Mouse (Mus musculus) heart, embryonic 13.5 days (tissue): ENCODE data around the gene Itsn1. TPM values are rescaled to one million over a fixed set of nuclear protein-coding genes. Genes with fewer than 3 reads are reported as not detected.

Experiments used
- ATAC-seq: fragments of 200-750 bp; cut with Nextera tagmentation; 2 replicates; pipeline ENCODE4 v1.8.0; 2017; ENCODE audit warnings: moderate TSS enrichment; ENCODE audit not compliant: insufficient number of reproducible peaks, low FRiP score, low TSS enrichment; ENCODE audit errors: extremely low read depth
- H3K27ac ChIP-seq: fragments of 300-500 bp; sonication (generic); replicated peaks from 2 replicates; pipeline ENCODE4 v1.5.1; 2015; ENCODE audit warnings: moderate library complexity, mild to moderate bottlenecking, inconsistent platforms
- H3K27me3 ChIP-seq: fragments of 300-500 bp; sonication (generic); replicated peaks from 2 replicates; pipeline ENCODE4 v1.6.1; 2015; ENCODE audit warnings: mild to moderate bottlenecking, inconsistent platforms
- H3K36me3 ChIP-seq: fragments of 300-500 bp; sonication (generic); 2 replicates; pipeline ENCODE4 v1.6.1; 2015; ENCODE audit warnings: mild to moderate bottlenecking, inconsistent platforms
- H3K4me1 ChIP-seq: fragments of 300-500 bp; sonication (generic); 2 replicates; pipeline ENCODE4 v1.6.1; 2015; ENCODE audit warnings: inconsistent platforms
- H3K4me2 ChIP-seq: fragments of 300-500 bp; sonication (generic); 2 replicates; pipeline ENCODE4 v1.6.1; 2015; ENCODE audit warnings: inconsistent platforms, mild to moderate bottlenecking, moderate library complexity
- H3K4me3 ChIP-seq: fragments of 300-500 bp; sonication (generic); 2 replicates; pipeline ENCODE4 v1.5.1; 2015; ENCODE audit warnings: moderate library complexity, mild to moderate bottlenecking, inconsistent platforms
- H3K9ac ChIP-seq: fragments of 300-500 bp; sonication (generic); 2 replicates; pipeline ENCODE4 v1.6.1; 2015; ENCODE audit warnings: inconsistent platforms, mild to moderate bottlenecking, moderate library complexity
- H3K9me3 ChIP-seq: fragments of 300-500 bp; sonication (generic); 2 replicates; pipeline ENCODE4 v1.6.1; 2016; ENCODE audit warnings: inconsistent platforms
- WGBS: fragments of 180-500 bp; shearing (Covaris S2); methylation state at CpG from one replicate; pipeline ENCODE4 v1.1.7; 2015; ENCODE audit warnings: mixed read lengths; 5-methylcytosine and 5-hydroxymethylcytosine counted together
- polyA plus RNA-seq: library from polyadenylated mRNA; unstranded; fragments of >200 nt; fragmentation: Nextera tagmentation; extraction: Ambion mirVana; gene quantifications from 2 replicates; pipeline ENCODE4 v1.2.1, GENCODE M21; 2015

Gene Itsn1
- polyA plus RNA-seq, 1 experiment from 2014 or later, result 19.5 TPM

DNA sequence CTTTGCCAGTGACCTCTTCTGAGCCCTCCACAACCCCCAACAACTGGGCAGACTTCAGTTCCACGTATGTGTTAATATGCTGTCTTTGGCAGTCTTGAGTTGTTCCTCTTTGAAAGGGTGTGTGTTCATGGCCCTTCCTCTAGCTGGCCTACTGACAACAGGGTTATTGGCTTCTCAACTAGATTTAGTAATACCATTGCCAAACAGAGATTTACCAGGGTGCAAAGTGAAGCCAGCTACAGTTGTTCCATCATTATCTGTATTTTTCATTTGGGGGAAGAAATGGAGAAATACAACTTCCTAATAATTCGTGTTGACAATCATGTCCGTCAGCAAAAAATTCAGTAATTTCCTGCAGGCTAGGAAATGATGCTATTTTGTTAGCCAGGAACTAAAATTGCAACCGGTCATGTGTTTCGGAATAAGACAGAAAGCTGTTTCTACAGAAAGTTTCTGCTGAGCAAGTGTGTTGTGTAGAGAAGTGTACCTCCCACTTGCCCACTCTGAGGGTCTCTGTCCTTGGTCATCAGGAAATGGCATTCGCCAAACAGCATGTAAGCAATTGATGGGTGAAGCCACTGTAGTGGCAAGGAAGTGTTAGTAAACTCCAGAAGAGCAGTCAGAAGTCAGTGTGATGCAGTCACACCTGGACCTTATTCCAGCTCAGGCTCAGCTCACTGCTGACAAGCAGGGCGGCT lies 120.0 kb downstream of the Itsn1 start:
- H3K27ac ChIP-seq, result no peak overlapping the region
- H3K4me1 ChIP-seq, result peaks cover 55% of the 10 kb centered on the region
- 89% methylated on average over 7 of the region's 7 CpGs for WGBS

DNA sequence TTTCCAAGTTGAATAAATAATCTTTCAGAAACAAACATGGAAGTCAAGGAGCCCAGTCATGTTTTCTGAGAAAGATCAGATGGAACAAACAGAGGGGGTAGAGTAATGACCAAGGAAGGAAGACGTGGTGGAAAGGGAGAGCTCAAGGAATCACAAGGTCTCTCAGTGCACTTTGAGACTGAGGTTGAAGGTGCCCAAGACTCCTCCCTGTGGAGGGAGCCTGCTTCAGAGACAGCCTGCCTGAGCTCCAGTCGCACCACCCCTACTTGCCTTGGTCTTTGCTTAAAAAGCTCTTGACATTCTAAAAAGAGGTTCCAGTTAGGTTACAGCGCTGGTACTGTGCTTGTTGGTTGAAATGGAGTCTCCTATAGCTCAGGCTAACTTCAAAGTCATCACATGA lies 121.1 kb downstream of the Itsn1 start:
- Histone ChIP-seq H3K4me2 (no peak overlapping the region), H3K27me3 (no peaks in the 10 kb centered on the region), H3K36me3 (peaks cover 74% of the 10 kb centered on the region), H3K9ac (no peak overlapping the region), H3K4me1 (peaks cover 48% of the 10 kb centered on the region), H3K4me3 (no peak overlapping the region), H3K9me3 (no peaks in the 10 kb centered on the region), H3K27ac (no peak overlapping the region)
- no peak for ATAC-seq
- 89% methylated on average over 3 of the region's 3 CpGs for WGBS

More for the DNA sequence above, 120.0 kb downstream of the Itsn1 start:
- Histone ChIP-seq H3K27me3 (no peaks in the 10 kb centered on the region), H3K4me3 (no peak overlapping the region), H3K4me2 (no peak overlapping the region), H3K9ac (no peak overlapping the region), H3K9me3 (no peaks in the 10 kb centered on the region), H3K36me3 (peaks cover 72% of the 10 kb centered on the region)
- no peak for ATAC-seq

DNA sequence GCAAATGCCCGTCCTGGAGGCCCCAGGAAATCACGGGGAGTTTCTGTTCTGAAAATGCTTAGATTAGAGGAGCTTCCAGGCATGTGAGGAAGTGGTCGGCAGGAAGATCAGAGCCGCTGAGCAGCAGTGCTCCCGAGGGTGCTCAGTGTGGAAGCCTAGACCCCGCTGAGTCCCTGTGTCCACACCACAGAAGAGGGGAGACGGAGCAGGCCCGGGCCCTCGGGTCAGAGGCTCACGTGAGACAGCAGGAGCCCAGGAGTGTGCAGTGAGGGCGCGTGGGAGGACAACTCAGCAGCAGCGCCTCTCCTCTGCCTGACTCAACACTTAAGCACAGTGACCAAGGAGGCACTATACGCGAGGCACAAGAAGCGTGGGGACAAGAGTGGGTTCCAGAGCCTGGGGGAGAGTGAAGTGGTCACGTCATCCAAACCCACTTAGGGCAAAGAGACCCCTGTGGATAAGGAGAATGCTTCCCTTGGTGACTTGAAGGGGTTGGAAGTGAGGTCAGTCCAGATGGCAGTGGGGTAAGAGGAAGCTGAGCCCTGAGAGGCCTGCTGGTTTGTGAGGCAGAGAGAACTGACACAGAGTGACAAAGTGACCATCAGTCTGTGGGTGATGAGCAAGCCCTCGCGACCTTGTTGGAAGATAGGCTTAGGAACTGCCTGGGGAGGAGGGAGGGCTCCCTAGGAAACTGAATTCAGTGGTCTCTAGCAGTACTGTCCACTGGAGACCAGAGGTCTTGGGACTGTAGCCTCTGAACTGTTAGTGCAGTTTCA lies 122.6 kb downstream of the Itsn1 start:
- Histone ChIP-seq H3K27me3 (no peaks in the 10 kb centered on the region), H3K4me1 (peaks cover 34% of the 10 kb centered on the region), H3K9me3 (no peaks in the 10 kb centered on the region), H3K36me3 (peaks cover 87% of the 10 kb centered on the region), H3K4me3 (no peak overlapping the region), H3K27ac (0 out of 2 replicates have a peak overlapping the region, but pooled peaks have one; percentile 1), H3K9ac (peak overlapping the region; percentile 3; the same call in 1 of the 2 replicates), H3K4me2 (no peak overlapping the region)
- WGBS, result 65% methylated on average over 19 of the region's 19 CpGs
- no peak for ATAC-seq

DNA sequence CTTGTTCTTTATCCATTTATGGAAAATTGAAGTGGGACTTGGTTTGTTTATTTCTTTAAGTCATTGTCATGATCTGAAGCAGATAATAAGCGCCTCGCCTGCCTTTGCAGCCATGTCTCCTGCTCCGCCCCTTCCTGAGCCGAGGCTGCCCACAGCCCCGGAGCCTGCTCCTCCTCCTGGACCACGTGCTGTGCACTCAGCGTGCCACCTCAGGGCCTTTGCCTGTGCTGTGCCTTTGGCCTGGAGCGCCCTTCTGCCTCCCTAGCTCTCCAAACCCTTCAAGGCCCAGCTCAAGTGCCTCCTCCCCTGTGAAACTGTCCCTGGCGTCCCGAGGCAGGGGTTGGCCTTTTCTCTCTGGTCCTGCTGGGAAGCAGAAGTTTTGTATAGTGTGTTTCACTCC lies 123.7 kb downstream of the Itsn1 start:
- no peak overlapping the region for H3K4me3 ChIP-seq
- ATAC-seq, result no peak
- H3K4me2 ChIP-seq, result no peak overlapping the region
- H3K27ac ChIP-seq, result peak overlapping the region; percentile 46
- peaks cover 91% of the 10 kb centered on the region for H3K36me3 ChIP-seq
- no peaks in the 10 kb centered on the region for H3K9me3 ChIP-seq
- no peaks in the 10 kb centered on the region for H3K27me3 ChIP-seq
- WGBS, result 78% methylated on average over 10 of the region's 10 CpGs
- H3K4me1 ChIP-seq, result peaks cover 22% of the 10 kb centered on the region
- no peak overlapping the region for H3K9ac ChIP-seq

DNA sequence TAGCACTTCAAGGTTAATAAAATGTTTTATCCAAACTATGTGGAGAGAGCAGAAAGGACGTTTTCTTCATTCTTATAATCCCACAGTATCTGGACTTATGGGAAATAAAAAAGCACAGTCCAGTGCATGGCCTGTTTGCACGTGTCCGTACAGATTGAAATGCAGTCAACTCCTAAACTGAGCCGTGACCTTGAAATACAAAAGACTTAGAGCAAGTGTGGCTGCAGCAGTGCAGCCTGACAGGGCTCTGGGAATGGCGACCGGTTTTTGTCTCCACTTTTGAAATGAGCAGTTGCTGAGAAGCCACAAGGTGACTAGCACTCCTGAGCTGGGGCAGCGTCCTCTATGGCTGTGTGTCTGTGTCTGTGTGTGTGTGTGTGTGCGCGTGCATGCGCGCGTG lies 124.1 kb downstream of the Itsn1 start:
- no peaks in the 10 kb centered on the region for H3K9me3 ChIP-seq
- peak overlapping the region; percentile 46; the same call in 1 of the 2 replicates for H3K27ac ChIP-seq
- no peaks in the 10 kb centered on the region for H3K27me3 ChIP-seq
- 72% methylated on average over 12 of the region's 12 CpGs for WGBS
- H3K4me1 ChIP-seq, result peaks cover 19% of the 10 kb centered on the region
- ATAC-seq, result no peak
- H3K36me3 ChIP-seq, result peaks cover 92% of the 10 kb centered on the region
- no peak overlapping the region for H3K4me2 ChIP-seq
- no peak overlapping the region for H3K4me3 ChIP-seq
- peak overlapping the region; percentile 4; the same call in 1 of the 2 replicates for H3K9ac ChIP-seq

DNA sequence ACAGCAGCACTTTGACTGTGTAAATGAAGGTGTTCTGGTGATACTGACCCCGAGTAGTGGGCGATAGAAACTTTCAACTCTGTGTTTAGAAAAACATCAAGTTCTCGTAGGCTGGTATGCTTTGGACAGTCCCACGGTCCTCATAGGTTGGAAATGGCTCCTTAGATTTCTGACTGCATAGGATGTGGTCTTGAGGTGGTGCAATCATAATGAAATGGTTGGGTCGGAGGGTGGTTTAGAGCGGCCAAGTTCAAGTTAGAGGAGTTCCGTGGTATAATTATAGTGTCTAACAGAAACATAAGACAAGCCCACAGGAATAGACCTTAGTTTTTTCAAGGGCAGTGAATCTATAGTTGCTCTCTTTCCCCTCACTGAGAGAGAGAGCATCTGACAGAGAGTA lies 129.6 kb downstream of the Itsn1 start:
- Histone ChIP-seq H3K4me2 (no peak overlapping the region), H3K4me3 (no peak overlapping the region), H3K36me3 (peaks cover 56% of the 10 kb centered on the region), H3K9ac (no peak overlapping the region), H3K27me3 (no peaks in the 10 kb centered on the region), H3K27ac (no peak overlapping the region), H3K9me3 (no peaks in the 10 kb centered on the region), H3K4me1 (peaks cover 45% of the 10 kb centered on the region)
- ATAC-seq, result no peak
- 89% methylated on average over 7 of the region's 7 CpGs for WGBS

DNA sequence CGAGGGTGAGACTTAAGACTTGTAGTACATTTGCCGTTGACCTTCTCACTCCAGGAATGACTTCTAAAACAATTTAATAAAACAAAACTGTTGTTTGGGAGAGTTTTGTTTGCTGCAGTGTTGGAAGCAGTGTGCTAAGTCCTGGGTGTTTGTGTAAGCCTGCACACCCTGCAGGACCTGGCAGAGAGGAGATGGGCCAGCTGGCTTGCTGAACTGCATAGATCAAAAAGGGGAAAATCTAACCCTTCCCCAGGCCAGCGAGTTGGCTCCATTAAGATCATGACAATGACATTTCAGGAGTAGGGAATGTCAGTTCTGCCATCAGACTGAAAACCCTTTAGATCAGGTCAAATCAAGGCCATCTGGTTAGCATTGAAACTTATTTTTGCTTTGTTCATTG lies 130.1 kb downstream of the Itsn1 start:
- no peaks in the 10 kb centered on the region for H3K9me3 ChIP-seq
- H3K4me2 ChIP-seq, result no peak overlapping the region
- no peak for ATAC-seq
- no peak overlapping the region for H3K9ac ChIP-seq
- peaks cover 50% of the 10 kb centered on the region for H3K4me1 ChIP-seq
- no peaks in the 10 kb centered on the region for H3K27me3 ChIP-seq
- no peak overlapping the region for H3K4me3 ChIP-seq
- peaks cover 56% of the 10 kb centered on the region for H3K36me3 ChIP-seq
- no peak overlapping the region for H3K27ac ChIP-seq
- WGBS, result 89% methylated on average over 3 of the region's 3 CpGs

DNA sequence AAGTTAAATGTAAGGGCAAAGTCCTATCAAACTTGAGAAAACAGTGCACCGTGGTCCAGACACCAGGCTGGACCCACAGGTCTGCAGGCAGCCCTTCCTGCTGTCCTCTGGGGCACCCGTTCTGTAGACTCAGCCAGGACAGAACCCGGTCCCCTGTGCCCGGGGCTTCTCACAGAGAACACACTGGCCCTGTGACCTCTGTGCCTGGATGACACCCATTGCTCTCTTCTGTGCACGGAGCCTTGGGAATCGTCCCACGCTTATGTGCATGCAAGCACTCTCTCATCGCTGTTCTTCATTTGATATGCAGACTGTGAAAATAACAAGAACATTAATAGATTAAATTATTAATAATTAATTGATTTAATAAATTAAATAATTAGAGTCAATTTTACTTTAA lies 130.9 kb downstream of the Itsn1 start:
- H3K9ac ChIP-seq, result no peak overlapping the region
- H3K4me2 ChIP-seq, result no peak overlapping the region
- no peak overlapping the region for H3K4me3 ChIP-seq
- WGBS, result 80% methylated on average over 8 of the region's 8 CpGs
- H3K27me3 ChIP-seq, result no peaks in the 10 kb centered on the region
- peaks cover 58% of the 10 kb centered on the region for H3K4me1 ChIP-seq
- H3K9me3 ChIP-seq, result no peaks in the 10 kb centered on the region
- H3K27ac ChIP-seq, result 0 out of 2 replicates have a peak overlapping the region, but pooled peaks have one; percentile 36
- H3K36me3 ChIP-seq, result peaks cover 54% of the 10 kb centered on the region
- no peak for ATAC-seq

DNA sequence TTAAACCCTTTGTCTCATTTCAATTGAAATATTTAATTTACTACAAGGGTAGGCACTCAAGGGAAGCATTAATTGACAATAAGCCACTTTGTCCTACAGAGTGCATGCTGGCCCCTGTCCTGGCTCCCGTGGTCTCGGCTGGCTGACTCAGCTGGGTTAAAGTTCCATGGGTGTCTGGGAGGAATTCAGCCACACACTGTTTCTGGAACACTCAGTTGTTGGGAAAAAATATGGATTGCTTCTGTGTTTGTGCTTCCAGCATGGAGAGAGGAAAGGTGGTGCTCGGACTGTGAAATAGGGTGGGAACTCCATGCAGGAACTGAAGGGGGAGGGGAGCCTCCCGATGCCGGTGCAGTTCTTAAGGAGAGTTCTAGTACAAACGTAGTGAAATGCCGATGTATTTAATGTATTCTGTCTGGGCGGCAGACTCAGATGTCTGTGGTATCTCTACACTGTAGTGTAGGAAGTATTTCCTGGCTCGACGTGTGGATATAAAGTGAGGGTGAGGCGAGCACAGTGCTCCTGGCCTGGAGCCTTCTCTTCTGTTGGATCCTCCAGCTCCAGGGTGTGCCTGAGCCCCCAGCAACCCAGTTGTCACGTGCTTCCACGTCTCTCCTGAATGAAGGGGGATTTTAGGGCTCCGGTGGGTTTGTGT lies 131.5 kb downstream of the Itsn1 start:
- no peaks in the 10 kb centered on the region for H3K9me3 ChIP-seq
- peaks cover 50% of the 10 kb centered on the region for H3K36me3 ChIP-seq
- H3K4me1 ChIP-seq, result peaks cover 64% of the 10 kb centered on the region
- ATAC-seq, result no peak
- peak overlapping the region; percentile 41 for H3K4me2 ChIP-seq
- H3K27ac ChIP-seq, result peak overlapping the region; percentile 80
- H3K4me3 ChIP-seq, result no peak overlapping the region
- 40% methylated on average over 14 of the region's 14 CpGs for WGBS
- H3K9ac ChIP-seq, result 0 out of 2 replicates have a peak overlapping the region, but pooled peaks have one; percentile 1
- H3K27me3 ChIP-seq, result no peaks in the 10 kb centered on the region

DNA sequence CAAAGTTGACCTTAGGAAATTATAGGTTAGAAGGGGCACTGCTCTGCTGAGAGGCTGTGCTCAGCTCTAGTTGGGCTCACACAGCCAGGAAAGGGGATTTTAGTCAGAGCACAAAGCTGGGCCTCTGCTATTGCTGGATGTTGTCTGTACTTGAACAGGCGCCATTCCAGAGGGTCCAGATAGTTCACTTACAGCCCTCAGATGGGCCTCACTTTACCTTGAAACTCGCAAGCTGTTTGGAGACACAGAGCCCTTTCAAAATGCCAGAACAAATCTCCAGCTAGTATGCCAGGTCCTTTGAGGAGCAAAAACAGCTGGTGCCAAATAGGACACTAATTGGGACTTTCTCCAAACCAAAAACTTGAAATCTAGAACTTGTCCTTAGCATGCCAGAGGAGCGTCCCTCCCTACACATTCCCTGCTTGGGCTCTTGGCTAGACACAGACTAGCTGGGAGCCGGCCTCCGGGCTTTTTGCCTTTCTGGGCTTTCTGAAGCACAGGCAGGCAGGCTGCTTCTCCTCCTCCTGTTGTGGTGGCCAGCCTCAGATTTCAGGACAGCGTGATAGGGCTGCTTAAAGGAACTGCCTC lies 132.8 kb downstream of the Itsn1 start:
- Histone ChIP-seq H3K9me3 (no peaks in the 10 kb centered on the region), H3K36me3 (peaks cover 50% of the 10 kb centered on the region), H3K9ac (peak overlapping the region; percentile 44), H3K4me3 (no peak overlapping the region), H3K4me1 (peaks cover 72% of the 10 kb centered on the region), H3K27ac (peak overlapping the region; percentile 80), H3K27me3 (no peaks in the 10 kb centered on the region), H3K4me2 (no peak overlapping the region)
- no peak for ATAC-seq
- WGBS, result 53% methylated on average over 6 of the region's 6 CpGs

DNA sequence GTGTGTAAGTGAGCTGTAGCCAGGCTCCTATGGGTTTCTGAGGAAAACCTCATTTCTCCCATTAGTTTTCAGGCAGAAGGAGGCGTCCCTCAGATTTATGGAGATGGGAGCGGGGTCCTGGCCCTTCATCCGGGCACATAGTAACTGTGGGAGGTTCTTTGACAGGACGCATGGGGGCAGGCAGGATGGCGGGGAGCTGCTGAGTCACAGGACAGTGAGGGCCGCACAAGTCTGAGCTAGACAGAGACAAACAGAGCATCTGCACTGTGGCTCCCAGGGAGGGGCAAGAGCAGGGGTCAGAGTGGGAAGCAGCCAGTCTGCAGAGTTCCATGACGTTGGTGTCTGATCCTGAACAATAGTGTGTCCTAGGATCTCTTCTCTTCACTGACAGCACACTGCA lies 133.8 kb downstream of the Itsn1 start:
- Histone ChIP-seq H3K4me3 (no peak overlapping the region), H3K9ac (peak overlapping the region; percentile 44; the same call in 1 of the 2 replicates), H3K4me2 (no peak overlapping the region), H3K4me1 (peaks cover 72% of the 10 kb centered on the region), H3K27me3 (no peaks in the 10 kb centered on the region), H3K9me3 (no peaks in the 10 kb centered on the region), H3K36me3 (peaks cover 50% of the 10 kb centered on the region), H3K27ac (peak overlapping the region; percentile 80; the same call in 1 of the 2 replicates)
- no peak for ATAC-seq
- 50% methylated on average over 7 of the region's 7 CpGs for WGBS
